Mouse (Mus musculus) olfactory bulb, adult 2 months (tissue): ENCODE data around the gene Il2rb.

Experiments
- CTCF ChIP-seq: fragments of 200-500 bp; IDR thresholded peaks from 2 replicates; pipeline ENCODE4 v1.5.1; 2012; ENCODE audit warnings: low read depth, mild to moderate bottlenecking, low read length, moderate library complexity; ENCODE audit not compliant: insufficient read depth
- POLR2A ChIP-seq: fragments of 200-500 bp; IDR thresholded peaks from 2 replicates; pipeline ENCODE4 v1.6.1; 2012; ENCODE audit warnings: mild to moderate bottlenecking, low read depth, low read length, moderate library complexity; ENCODE audit not compliant: insufficient read depth

DNA sequence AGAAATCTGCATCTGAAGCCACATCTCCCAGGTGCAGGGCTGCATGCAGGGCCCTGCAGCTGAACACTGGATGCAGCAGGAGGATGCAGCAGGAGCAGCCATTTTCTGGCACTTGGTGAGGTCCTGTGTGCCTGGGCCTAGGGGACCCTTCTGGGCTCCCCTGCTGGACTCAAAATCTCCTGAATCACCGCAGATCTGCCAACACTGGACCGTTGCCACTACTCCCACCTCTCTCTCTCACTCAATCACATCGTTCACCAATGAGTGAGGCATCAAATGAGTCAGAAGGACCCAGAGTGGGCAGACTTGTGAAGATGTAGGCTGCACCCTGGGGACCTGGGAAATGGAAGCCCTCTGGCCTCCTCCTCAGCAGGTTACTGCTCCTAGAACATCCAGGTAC is 46.0 kb upstream of the Il2rb start:
- TF ChIP-seq POLR2A = no peak
- TF ChIP-seq CTCF = no peak
